In the genomic region with DNA sequence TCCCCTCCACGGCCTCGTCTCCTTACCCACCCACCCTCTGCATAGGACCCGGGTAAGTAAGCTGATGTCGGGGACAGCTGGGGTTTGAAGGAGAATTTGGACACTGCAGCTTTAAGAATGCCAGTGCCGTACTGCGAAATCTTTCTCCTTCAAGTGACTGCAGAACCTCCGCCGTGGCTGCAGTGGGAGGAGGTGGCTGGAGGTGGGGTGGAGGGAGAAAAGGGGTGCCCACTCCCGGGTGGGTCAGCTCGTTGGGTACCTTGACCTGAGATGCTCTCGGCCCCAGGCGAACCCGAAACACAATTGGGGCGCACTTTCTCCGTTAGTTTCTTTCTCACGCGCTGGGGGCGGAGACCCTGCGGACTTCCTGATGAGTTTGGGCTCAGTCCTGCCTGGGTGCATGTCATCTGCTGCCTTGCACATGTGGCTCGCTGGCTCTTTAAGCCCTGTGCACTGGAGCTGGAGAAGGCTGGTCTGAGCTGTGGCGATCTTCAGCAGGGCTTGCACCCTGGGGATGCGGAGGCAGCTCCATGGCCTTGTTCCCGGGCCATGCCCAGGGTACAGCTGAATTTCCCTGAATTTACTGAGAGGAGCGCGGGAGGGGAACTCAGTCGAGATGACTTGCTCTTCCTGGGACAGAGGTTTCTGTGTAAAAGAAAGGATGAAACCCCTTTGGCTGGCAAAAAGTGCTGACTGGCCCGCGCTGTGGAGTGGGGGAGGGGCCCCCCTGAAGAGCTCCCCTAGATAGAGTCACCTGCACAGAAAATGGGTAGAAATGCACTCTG, we compare ENCODE assay signal across 8 mouse cellular contexts. TPM values are rescaled to one million over a fixed set of nuclear protein-coding genes. Genes with fewer than 3 reads are reported as not detected.
DNase-seq lines count a peak whose midpoint lies in the region; ATAC-seq and TF ChIP-seq lines count a peak whose summit lies in the region.

No protein-coding gene starts in this region.

- intact Hi-C loops in gastrocnemius, adult 2 months (cut with DNase I) = no loop called here
- intact Hi-C loops in gastrocnemius, postnatal 14 days (cut with DNase I; ENCODE audit: low total_unique reads) = no loop called here
- intact Hi-C loops in heart, postnatal 36 days (cut with DNase I) = no loop called here

- peak overlapping the region; percentile 62 for H3K9ac ChIP-seq in limb, embryonic 13.5 days
- peak overlapping the region; percentile 37 for H3K9ac ChIP-seq in neural tube, embryonic 11.5 days (ENCODE audit: low read length)

- H3K4me2 ChIP-seq in limb, embryonic 13.5 days (replicated peaks) = peak overlapping the region; percentile 89
- peak overlapping the region; percentile 54 for H3K4me2 ChIP-seq in neural tube, embryonic 11.5 days (ENCODE audit: low read depth)

- H3K4me3 ChIP-seq in gastrocnemius, adult 2 months = peak overlapping the region; percentile 81
- peak overlapping the region; percentile 54 for H3K4me3 ChIP-seq in limb, embryonic 13.5 days
- H3K4me3 ChIP-seq in neural tube, embryonic 11.5 days (ENCODE audit: low read depth, low read length) = peak overlapping the region; percentile 30

- DNase-seq in gastrocnemius, adult 2 months = peak; percentile 62
- DNase-seq in gastrocnemius, postnatal 14 days = no peak
- peak; percentile 51 for DNase-seq in CD4-positive, CD25-positive, alpha-beta regulatory T cell, adult 2 months (ENCODE audit: low read depth, low spot score)
- peak; percentile 72 to 79 for DNase-seq in cerebellum, postnatal 25 days
- DNase-seq in heart, postnatal 36 days = peak; percentile 24 to 49
- peak; percentile 56 for DNase-seq in neural tube, embryonic 11.5 days (ENCODE audit: low spot score)
- DNase-seq in MN1 (ENCODE audit: low spot score) = no peak

- ATAC-seq in limb, embryonic 13.5 days (ENCODE audit: low FRiP score, low read depth) = no peak; the same call in 1 of the 2 replicates
- 0 out of 2 replicates have a peak, but pooled peaks have one; percentile 43 for ATAC-seq in neural tube, embryonic 11.5 days (ENCODE audit: insufficient read depth, low FRiP score, low TSS enrichment)

- no peaks in the 10 kb centered on the region for H3K36me3 ChIP-seq in limb, embryonic 13.5 days
- H3K36me3 ChIP-seq in neural tube, embryonic 11.5 days (ENCODE audit: control insufficient read depth, insufficient read depth, low read length) = no peaks in the 10 kb centered on the region

- H3K27ac ChIP-seq in gastrocnemius, adult 2 months = peak overlapping the region; percentile 75
- H3K27ac ChIP-seq in limb, embryonic 13.5 days = no peak overlapping the region
- no peak overlapping the region for H3K27ac ChIP-seq in neural tube, embryonic 11.5 days (ENCODE audit: low read depth, low read length)

- peaks cover 50% of the 10 kb centered on the region for H3K4me1 ChIP-seq in limb, embryonic 13.5 days
- H3K4me1 ChIP-seq in neural tube, embryonic 11.5 days (ENCODE audit: control insufficient read depth, insufficient read depth, low read length) = peaks cover 9% of the 10 kb centered on the region

- WGBS in limb, embryonic 13.5 days = under 1% methylated on average over 28 of the region's 28 CpGs
- under 1% methylated on average over 28 of the region's 28 CpGs for WGBS in neural tube, embryonic 11.5 days

- TF ChIP-seq CTCF in gastrocnemius, adult 2 months (IDR thresholded peaks at IDR 0.05) = no peak

- H3K27me3 ChIP-seq in limb, embryonic 13.5 days = peaks cover 85% of the 10 kb centered on the region
- H3K27me3 ChIP-seq in neural tube, embryonic 11.5 days (ENCODE audit: control insufficient read depth, insufficient read depth, low read length) = peaks cover 70% of the 10 kb centered on the region

- H3K9me3 ChIP-seq in limb, embryonic 13.5 days = no peaks in the 10 kb centered on the region
- no peaks in the 10 kb centered on the region for H3K9me3 ChIP-seq in neural tube, embryonic 11.5 days (ENCODE audit: control insufficient read depth, low read length)

RNA-seq across cellular contexts. Expression of gene H6pd, which starts 21.8 kb away (rescaled TPM):
- total RNA-seq in gastrocnemius, adult 2 months (2021) = 100 to 1,000 TPM in 1 of 2 experiments, 10 to 100 TPM in 1; 41.6 to 104 TPM
- 10 to 100 TPM; 48.5 to 62.8 TPM for total RNA-seq in gastrocnemius, postnatal 14 days (2021)
- total RNA-seq in heart, postnatal 36 days (2021) = 10 to 100 TPM; 45.0 to 45.7 TPM
- 11.1 and 11.2 TPM in 2 replicates for polyA plus RNA-seq in limb, embryonic 13.5 days (2015; fragmentation: Nextera tagmentation; extraction: Ambion mirVana)
- polyA plus RNA-seq in neural tube, embryonic 11.5 days (2014; fragmentation: Nextera tagmentation; extraction: Ambion mirVana) = 3.0 and 3.6 TPM in 2 replicates

RNA-seq across cellular contexts. Expression of gene Gpr157, which starts 56.5 kb away (rescaled TPM):
- 10 to 100 TPM; 41.7 to 51.3 TPM for total RNA-seq in gastrocnemius, adult 2 months (2021)
- total RNA-seq in gastrocnemius, postnatal 14 days (2021) = 10 to 100 TPM; 19.3 to 20.2 TPM
- 10 to 100 TPM; 26.7 to 41.1 TPM for total RNA-seq in heart, postnatal 36 days (2021)
- 1.2 TPM in 2 replicates for polyA plus RNA-seq in limb, embryonic 13.5 days (2015; fragmentation: Nextera tagmentation; extraction: Ambion mirVana)
- 0.24 and 0.28 TPM in 2 replicates for polyA plus RNA-seq in neural tube, embryonic 11.5 days (2014; fragmentation: Nextera tagmentation; extraction: Ambion mirVana)

Comparison
In these comparisons a context has a peak if more than half of its experiments do, and no peak if none do; other contexts are left out.
1. DNase-seq: peak in gastrocnemius, adult 2 months (single experiment), CD4-positive, CD25-positive, alpha-beta regulatory T cell, adult 2 months (single experiment), cerebellum, postnatal 25 days (2 of 2), heart, postnatal 36 days (2 of 2) and neural tube, embryonic 11.5 days (single experiment); none in gastrocnemius, postnatal 14 days (single experiment) and MN1 (single experiment).
2. H3K4me3 ChIP-seq: peak in every context shown above with its lines; median percentile 81 in gastrocnemius, adult 2 months; 54 in limb, embryonic 13.5 days; 30 in neural tube, embryonic 11.5 days.